Mouse (Mus musculus) hindbrain, embryonic 13.5 days (tissue): ENCODE results near the gene Psat1. TPM values are rescaled to one million over a fixed set of nuclear protein-coding genes. Genes with fewer than 3 reads are reported as not detected.

Experiments used
- ATAC-seq: fragments of 200-750 bp; cut with Nextera tagmentation; 2 replicates; pipeline ENCODE4 v1.8.0; 2017; ENCODE audit warnings: moderate TSS enrichment; ENCODE audit not compliant: low FRiP score
- H3K27ac ChIP-seq: fragments of 300-500 bp; sonication (generic); 2 replicates; pipeline ENCODE4 v1.5.1; 2015; ENCODE audit warnings: inconsistent platforms, mild to moderate bottlenecking, moderate library complexity
- H3K27me3 ChIP-seq: fragments of 300-500 bp; sonication (generic); 2 replicates; pipeline ENCODE4 v1.6.1; 2015; ENCODE audit warnings: mild to moderate bottlenecking, inconsistent platforms
- H3K36me3 ChIP-seq: fragments of 300-500 bp; sonication (generic); 2 replicates; pipeline ENCODE4 v1.6.1; 2015; ENCODE audit warnings: mild to moderate bottlenecking, inconsistent platforms
- H3K4me1 ChIP-seq: fragments of 300-500 bp; sonication (generic); replicated peaks from 2 replicates; pipeline ENCODE4 v1.6.1; 2015; ENCODE audit warnings: inconsistent platforms
- H3K4me2 ChIP-seq: fragments of 300-500 bp; sonication (generic); 2 replicates; pipeline ENCODE4 v1.6.1; 2015; ENCODE audit warnings: inconsistent platforms, mild to moderate bottlenecking, moderate library complexity
- H3K4me3 ChIP-seq: fragments of 300-500 bp; sonication (generic); 2 replicates; pipeline ENCODE4 v1.5.1; 2015; ENCODE audit warnings: mild to moderate bottlenecking, inconsistent platforms
- H3K9ac ChIP-seq: fragments of 300-500 bp; sonication (generic); 2 replicates; pipeline ENCODE4 v1.6.1; 2015; ENCODE audit warnings: mild to moderate bottlenecking, inconsistent platforms
- H3K9me3 ChIP-seq: fragments of 300-500 bp; sonication (generic); 2 replicates; pipeline ENCODE4 v1.6.1; 2016; ENCODE audit warnings: inconsistent platforms
- WGBS: fragments of 180-500 bp; shearing (Covaris S2); methylation state at CpG from one replicate; pipeline ENCODE4 v1.1.7; 2015; 5-methylcytosine and 5-hydroxymethylcytosine counted together
- polyA plus RNA-seq: library from polyadenylated mRNA; unstranded; fragments of >200 nt; fragmentation: Nextera tagmentation; extraction: Ambion mirVana; gene quantifications from 2 replicates; pipeline ENCODE4 v1.2.1, GENCODE M21; 2015

Psat1 gene
- polyA plus RNA-seq, 1 experiment from 2014 or later = 116 TPM

DNA sequence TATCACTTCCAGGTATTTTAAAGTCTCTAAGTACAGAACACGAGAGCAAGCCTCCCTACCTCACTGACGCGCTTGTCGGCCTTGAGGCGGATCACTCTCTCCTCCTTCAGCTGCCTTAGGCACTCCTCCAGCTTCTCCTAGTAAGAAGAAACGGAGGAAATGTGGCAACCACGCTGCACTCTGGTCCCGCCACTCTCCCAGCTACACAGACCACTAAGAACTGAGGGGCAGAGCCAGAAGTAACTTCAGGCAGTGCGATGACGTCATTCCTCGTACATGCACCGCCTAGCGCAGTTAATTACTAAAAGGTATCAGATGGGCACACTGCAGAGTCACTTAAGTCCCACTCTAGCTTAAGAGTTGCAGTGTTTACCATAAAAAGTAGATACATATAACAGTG is 15.2 kb upstream of the Psat1 start:
- no peaks in the 10 kb centered on the region for H3K27me3 ChIP-seq
- 91% methylated on average over 13 of the region's 13 CpGs for WGBS
- H3K4me2 ChIP-seq = no peak overlapping the region
- H3K36me3 ChIP-seq = peaks cover 71% of the 10 kb centered on the region
- H3K9ac ChIP-seq = no peak overlapping the region
- H3K4me1 ChIP-seq = no peaks in the 10 kb centered on the region
- H3K4me3 ChIP-seq = no peak overlapping the region
- H3K27ac ChIP-seq = no peak overlapping the region
- ATAC-seq = no peak
- no peaks in the 10 kb centered on the region for H3K9me3 ChIP-seq

DNA sequence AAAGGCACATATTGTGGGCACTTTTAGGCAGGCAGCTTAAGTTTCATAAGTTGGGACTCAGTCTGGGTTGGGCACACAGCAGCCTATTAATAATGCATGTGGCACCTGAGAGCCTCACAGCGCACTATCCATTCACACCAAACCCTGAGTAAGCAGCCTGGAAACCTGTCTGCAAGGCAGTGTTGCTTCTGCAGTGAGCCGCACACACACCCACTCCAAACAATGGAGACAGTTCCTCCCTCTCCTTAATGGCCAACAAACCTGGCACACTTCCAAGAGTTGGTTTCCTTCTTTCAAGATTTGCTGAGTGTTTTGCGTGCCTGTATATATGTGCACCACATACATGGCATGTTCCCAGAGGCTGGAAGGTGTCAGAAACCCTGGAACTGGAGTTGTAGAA is 3.1 kb upstream of the Psat1 start:
- 69% methylated on average over 3 of the region's 3 CpGs for WGBS
- H3K9me3 ChIP-seq = no peaks in the 10 kb centered on the region
- H3K27me3 ChIP-seq = no peaks in the 10 kb centered on the region
- peaks cover 14% of the 10 kb centered on the region for H3K36me3 ChIP-seq
- ATAC-seq = no peak
- H3K27ac ChIP-seq = no peak overlapping the region
- no peak overlapping the region for H3K4me2 ChIP-seq
- H3K4me1 ChIP-seq = no peaks in the 10 kb centered on the region
- no peak overlapping the region for H3K9ac ChIP-seq
- no peak overlapping the region for H3K4me3 ChIP-seq

DNA sequence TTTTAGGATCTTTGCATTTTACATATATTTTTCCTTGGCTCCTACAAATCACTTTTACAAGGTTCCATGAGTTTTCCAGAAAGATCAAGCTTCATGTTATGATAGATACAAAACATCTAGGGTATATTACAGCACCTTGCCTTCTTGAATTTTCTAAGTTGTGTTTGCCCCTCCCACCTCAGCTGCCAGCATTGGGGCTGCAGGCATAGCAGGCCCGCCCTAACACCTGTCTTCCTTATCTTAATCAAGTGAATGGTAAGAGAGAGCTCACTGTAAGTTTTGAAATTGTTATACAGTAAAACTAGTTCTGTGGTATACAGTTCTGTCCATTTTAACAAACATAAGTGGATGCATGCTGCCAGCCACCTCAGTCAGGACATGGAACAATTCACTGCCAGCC is 1.7 kb upstream of the Psat1 start:
- no peak for ATAC-seq
- Histone ChIP-seq H3K9me3 (no peaks in the 10 kb centered on the region), H3K9ac (no peak overlapping the region), H3K4me3 (no peak overlapping the region), H3K27me3 (no peaks in the 10 kb centered on the region), H3K27ac (no peak overlapping the region), H3K4me2 (no peak overlapping the region), H3K36me3 (peaks cover 6% of the 10 kb centered on the region), H3K4me1 (no peaks in the 10 kb centered on the region)
- WGBS = 91% methylated on average over 1 of the region's 1 CpGs

DNA sequence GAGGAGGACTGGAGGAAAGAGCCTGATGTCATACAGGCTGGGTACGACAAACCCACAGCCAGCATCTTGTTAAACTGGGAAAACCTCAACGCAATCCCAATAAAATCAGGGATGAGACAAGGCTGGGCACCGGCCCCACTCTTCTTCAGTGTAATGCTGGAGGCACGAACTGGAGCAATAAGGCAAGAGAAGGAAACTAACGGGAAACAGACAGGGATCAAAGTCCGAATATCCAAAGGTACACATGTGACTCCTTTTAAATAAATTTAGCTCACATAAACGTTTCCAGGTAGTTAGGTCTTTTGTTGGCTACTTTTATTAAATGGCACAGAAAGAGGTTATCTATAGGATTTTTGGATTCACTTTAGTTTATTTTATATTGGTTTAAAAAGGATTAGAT is 1.3 kb upstream of the Psat1 start:
- no peak for ATAC-seq
- 93% methylated on average over 7 of the region's 7 CpGs for WGBS
- no peak overlapping the region for H3K27ac ChIP-seq

DNA sequence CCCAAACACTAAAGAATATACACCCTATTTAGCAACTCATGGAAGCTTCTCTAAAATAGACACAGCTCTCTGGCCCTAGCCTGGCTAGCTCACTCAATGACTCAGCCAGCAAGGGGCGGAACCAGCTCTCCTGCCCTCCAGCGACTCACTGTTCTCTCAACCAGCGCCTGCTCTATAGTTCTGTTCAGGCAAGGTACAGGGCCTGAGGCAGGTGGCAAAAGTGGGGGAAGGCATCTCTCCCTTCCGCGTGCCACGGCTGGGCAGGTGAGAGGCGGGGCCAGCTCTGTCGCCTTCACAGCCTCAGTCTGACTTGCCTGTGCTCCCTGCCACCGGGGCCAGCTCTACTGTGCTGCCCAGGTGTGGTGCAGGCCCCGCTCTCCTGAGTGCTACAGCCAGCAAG is 474 bp downstream of the Psat1 start:
- H3K36me3 ChIP-seq = no peaks in the 10 kb centered on the region; the same call in 1 of the 2 replicates
- H3K9me3 ChIP-seq = no peaks in the 10 kb centered on the region
- no peak overlapping the region for H3K4me3 ChIP-seq
- H3K27me3 ChIP-seq = no peaks in the 10 kb centered on the region
- WGBS = 79% methylated on average over 10 of the region's 10 CpGs
- H3K4me2 ChIP-seq = no peak overlapping the region
- H3K4me1 ChIP-seq = no peaks in the 10 kb centered on the region
- H3K27ac ChIP-seq = no peak overlapping the region
- no peak overlapping the region for H3K9ac ChIP-seq
- ATAC-seq = no peak

More for the DNA sequence above, 1.3 kb upstream of the Psat1 start:
- Histone ChIP-seq H3K4me1 (no peaks in the 10 kb centered on the region), H3K9ac (no peak overlapping the region), H3K36me3 (peaks cover 6% of the 10 kb centered on the region), H3K4me2 (no peak overlapping the region), H3K9me3 (no peaks in the 10 kb centered on the region), H3K27me3 (no peaks in the 10 kb centered on the region), H3K4me3 (no peak overlapping the region)

DNA sequence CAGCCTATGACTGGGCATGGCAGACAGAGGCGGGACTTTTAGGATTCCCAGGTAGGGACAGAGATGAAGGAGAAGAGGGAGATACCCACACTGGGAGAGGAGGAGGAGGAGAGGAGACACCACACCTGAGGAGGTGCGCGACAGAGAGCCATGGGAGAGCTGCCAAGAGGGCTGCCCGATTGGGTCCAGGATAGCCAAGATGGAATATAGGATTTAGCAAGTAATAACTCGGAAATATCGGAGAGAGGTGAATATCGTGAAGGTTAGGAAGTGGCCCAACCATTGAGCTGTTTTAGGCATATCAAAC is 4.1 kb downstream of the Psat1 start:
- Histone ChIP-seq H3K4me3 (no peak overlapping the region), H3K9me3 (no peaks in the 10 kb centered on the region), H3K27me3 (no peaks in the 10 kb centered on the region), H3K27ac (no peak overlapping the region), H3K4me2 (no peak overlapping the region), H3K4me1 (no peaks in the 10 kb centered on the region), H3K36me3 (no peaks in the 10 kb centered on the region), H3K9ac (no peak overlapping the region)
- 69% methylated on average over 7 of the region's 7 CpGs for WGBS
- no peak for ATAC-seq

DNA sequence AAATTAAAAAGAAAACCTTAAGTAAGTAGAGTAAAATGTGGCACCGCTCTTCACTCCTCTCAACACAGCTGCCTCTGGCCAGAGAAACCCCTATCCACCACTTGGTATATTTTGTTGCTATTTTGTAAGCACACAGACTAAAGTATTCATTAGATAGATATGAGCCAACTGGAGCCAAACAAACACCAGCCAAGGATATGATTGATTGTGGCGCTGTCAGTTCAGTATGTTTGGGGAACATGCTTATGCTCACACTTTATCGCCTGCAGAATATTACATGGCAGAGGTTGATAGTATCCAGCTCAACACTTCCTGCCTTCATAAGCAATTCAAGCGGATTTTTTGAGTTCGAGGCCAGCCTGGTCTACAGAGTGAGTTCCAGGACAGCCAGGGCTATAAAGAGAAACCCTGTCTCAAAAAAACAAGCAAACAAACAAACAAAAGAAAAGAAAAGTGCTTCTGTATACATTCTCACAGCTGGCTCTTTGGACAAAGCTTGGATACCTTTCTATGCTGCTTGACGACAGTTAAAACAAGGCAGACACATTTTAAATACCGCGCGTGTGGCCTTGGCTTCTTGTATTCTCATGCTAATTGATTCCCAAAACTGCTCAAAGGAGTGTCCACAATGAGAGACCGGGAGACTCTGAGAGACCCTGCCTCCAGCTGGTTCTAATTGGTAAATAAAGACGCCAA is 4.6 kb downstream of the Psat1 start:
- H3K4me3 ChIP-seq = no peak overlapping the region
- H3K4me1 ChIP-seq = no peaks in the 10 kb centered on the region
- no peaks in the 10 kb centered on the region for H3K27me3 ChIP-seq
- no peak overlapping the region for H3K4me2 ChIP-seq
- H3K9ac ChIP-seq = no peak overlapping the region
- no peak overlapping the region for H3K27ac ChIP-seq
- ATAC-seq = no peak
- H3K36me3 ChIP-seq = no peaks in the 10 kb centered on the region
- H3K9me3 ChIP-seq = no peaks in the 10 kb centered on the region
- WGBS = 40% methylated on average over 11 of the region's 11 CpGs

DNA sequence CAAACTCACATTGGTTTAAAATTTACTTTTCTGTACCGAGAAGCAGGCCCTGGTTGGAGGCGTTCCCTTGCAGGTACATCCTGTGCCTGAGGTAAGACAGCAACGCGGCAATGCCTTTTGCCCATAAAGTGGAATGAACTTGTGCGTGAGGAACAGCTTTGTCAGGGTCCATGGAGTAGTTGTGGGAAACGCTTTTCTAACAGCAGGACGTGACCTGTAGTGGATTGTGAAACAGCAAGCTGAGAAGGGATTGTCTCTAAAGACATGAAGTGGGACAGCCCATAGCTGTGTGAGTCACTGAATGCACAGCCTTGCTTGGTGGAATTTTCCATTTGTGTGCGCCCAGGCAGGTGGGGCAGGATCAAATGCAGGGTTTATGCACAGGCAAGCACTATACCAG is 5.7 kb downstream of the Psat1 start:
- no peaks in the 10 kb centered on the region for H3K27me3 ChIP-seq
- no peak for ATAC-seq
- H3K9me3 ChIP-seq = no peaks in the 10 kb centered on the region
- H3K4me2 ChIP-seq = no peak overlapping the region
- no peak overlapping the region for H3K27ac ChIP-seq
- no peaks in the 10 kb centered on the region for H3K4me1 ChIP-seq
- no peaks in the 10 kb centered on the region for H3K36me3 ChIP-seq
- H3K4me3 ChIP-seq = no peak overlapping the region
- 86% methylated on average over 8 of the region's 8 CpGs for WGBS
- no peak overlapping the region for H3K9ac ChIP-seq

DNA sequence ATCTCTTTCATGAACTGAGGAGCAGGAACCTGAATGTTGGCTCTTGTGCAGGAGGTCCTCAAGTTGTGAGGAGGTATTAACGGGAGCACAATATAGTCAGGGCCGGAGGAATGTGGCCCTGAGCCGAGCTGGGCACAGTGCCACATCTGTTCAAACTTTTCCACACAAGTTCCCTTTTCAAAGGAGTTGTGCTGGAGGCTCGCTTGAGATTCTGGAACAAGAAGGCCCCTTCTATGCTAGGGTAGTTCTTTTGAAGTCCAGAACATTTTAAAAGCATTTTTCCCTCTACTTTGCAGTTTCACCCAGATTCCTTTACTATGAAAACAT is 21.5 kb downstream of the Psat1 start:
- no peaks in the 10 kb centered on the region for H3K9me3 ChIP-seq

DNA sequence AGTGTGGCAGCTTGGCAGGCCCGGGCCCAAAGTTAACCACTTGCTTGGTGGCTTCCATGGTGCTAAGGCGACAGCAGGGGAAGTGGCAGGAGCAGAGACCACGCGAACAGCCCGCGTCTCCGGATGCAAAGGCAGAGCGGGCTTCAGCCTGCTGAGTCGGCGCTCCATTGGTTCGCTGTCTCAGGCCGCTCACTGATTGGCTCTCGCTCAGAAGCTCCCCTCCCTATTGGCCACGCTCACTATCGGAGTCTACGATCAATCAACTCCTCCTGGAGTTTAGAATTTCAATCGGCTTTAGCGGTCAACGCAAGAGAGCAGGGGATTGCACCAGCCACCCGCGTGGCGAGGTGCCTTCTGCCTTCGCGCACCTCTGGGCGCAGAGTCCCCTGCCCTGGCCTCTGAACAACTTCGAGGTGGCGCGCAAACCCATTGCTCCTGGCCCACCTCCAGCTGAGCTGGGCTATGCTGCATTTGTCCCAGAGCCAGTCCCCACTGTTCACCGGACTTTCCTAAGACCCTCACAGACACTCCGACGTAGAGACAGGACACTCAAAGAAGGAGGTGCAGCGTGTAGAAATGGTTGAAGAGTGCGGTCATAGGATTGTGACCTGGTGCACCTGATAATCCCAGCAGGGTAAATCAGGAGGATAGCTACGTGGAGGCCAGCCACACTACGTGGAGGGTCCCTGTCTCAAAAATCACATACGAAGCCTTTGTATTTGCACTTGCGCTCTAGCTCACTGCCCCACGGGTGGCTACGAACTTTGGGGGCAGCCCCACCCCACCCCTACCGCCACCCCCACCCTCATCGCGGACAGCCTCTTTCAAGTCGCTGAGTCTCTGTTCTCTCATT is 22.0 kb downstream of the Psat1 start:
- H3K4me2 ChIP-seq = peak overlapping the region; percentile 93
- peaks cover 10% of the 10 kb centered on the region; the same call in 1 of the 2 replicates for H3K27me3 ChIP-seq
- H3K27ac ChIP-seq = peak overlapping the region; percentile 87
- ATAC-seq = peak; percentile 98
- no peaks in the 10 kb centered on the region for H3K36me3 ChIP-seq
- H3K9ac ChIP-seq = peak overlapping the region; percentile 75
- WGBS = 2% methylated on average over 43 of the region's 43 CpGs
- H3K4me3 ChIP-seq = peak overlapping the region; percentile 70
- peaks cover 22% of the 10 kb centered on the region for H3K4me1 ChIP-seq
- H3K9me3 ChIP-seq = no peaks in the 10 kb centered on the region

More for the DNA sequence above, 21.5 kb downstream of the Psat1 start:
- peak; percentile 49 for ATAC-seq
- Histone ChIP-seq H3K27ac (peak overlapping the region; percentile 82), H3K4me2 (peak overlapping the region; percentile 93), H3K4me3 (peak overlapping the region; percentile 70), H3K9ac (no peak overlapping the region), H3K36me3 (no peaks in the 10 kb centered on the region), H3K4me1 (peaks cover 22% of the 10 kb centered on the region), H3K27me3 (peaks cover 10% of the 10 kb centered on the region; the same call in 1 of the 2 replicates)
- WGBS = 10% methylated on average over 4 of the region's 4 CpGs

DNA sequence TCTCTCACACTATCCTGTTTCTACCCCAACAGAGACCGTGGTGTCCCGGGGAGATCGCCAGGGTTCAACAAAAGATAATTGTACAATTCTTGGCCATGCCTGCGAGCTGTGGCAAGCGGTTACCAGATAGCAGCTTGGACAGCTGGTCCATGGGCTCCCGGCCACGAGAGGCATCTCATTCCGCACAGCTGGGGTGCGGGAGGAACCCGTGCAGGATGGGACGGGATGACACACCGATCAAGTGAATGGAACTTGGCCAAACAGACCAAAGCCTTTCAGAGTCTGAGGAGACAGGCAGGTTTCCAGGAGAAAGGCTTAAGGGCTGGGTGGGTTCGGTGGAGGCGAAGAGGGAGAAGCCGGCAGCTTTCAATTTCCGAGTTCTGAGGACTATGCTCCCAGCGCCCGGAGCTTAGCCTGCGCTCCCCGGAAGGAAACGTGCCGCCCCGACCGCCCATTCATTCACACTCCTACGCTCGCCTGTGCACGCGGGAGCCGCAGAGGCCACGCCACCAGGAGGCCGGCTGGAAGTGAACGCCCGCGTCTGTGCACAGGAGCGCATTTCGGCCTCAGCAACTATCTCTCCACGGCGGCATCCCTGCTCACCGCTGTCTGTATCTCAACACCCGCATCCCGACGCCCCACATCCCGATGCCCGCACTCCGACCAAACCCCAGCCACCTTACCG is 22.8 kb downstream of the Psat1 start:
- H3K9me3 ChIP-seq = no peaks in the 10 kb centered on the region
- peak; percentile 71 for ATAC-seq
- H3K27ac ChIP-seq = peak overlapping the region; percentile 87
- under 1% methylated on average over 46 of the region's 46 CpGs for WGBS
- peak overlapping the region; percentile 93 for H3K4me2 ChIP-seq
- H3K9ac ChIP-seq = peak overlapping the region; percentile 75
- H3K27me3 ChIP-seq = peaks cover 10% of the 10 kb centered on the region; the same call in 1 of the 2 replicates
- H3K4me3 ChIP-seq = peak overlapping the region; percentile 70
- H3K4me1 ChIP-seq = peaks cover 22% of the 10 kb centered on the region
- H3K36me3 ChIP-seq = no peaks in the 10 kb centered on the region

DNA sequence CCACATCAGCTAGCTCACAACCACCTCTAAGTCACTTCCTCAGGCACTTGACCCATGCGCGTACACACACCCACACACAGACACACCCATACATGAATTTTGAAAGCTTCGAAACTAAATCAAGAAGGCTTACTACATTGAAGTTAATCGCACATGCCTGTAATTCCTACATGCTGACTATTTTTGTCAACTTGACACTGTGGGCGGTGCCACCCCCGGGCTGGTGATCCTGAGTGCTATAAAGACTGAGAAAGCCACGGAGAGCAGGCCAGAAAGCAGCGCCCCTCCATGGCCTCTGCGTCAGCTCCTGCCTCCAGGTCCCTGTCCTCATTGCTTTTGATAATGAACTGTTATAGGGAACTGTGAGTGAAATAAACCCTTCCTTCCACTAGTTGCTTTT is 23.7 kb downstream of the Psat1 start:
- H3K9ac ChIP-seq = peak overlapping the region; percentile 75
- peak overlapping the region; percentile 87 for H3K27ac ChIP-seq
- peaks cover 10% of the 10 kb centered on the region; the same call in 1 of the 2 replicates for H3K27me3 ChIP-seq
- H3K9me3 ChIP-seq = no peaks in the 10 kb centered on the region
- peaks cover 22% of the 10 kb centered on the region for H3K4me1 ChIP-seq
- 34% methylated on average over 9 of the region's 9 CpGs for WGBS
- peaks cover 5% of the 10 kb centered on the region for H3K36me3 ChIP-seq
- ATAC-seq = no peak
- H3K4me3 ChIP-seq = peak overlapping the region; percentile 70
- H3K4me2 ChIP-seq = peak overlapping the region; percentile 93
